Mouse (Mus musculus) gastrocnemius, postnatal 4 days (tissue): Measurements from ENCODE around the gene Pofut1. TPM values are rescaled to one million over a fixed set of nuclear protein-coding genes. Genes with fewer than 3 reads are reported as not detected.
"Not testable (repeated sequence)": the region's sequence is repeated elsewhere in the genome, so short reads cannot be mapped to it uniquely, and the experiment has no call there.

Source experiments
- DNase-seq, 2 experiments: peaks; one replicate each; pipeline ENCODE4 v3.0.0; 2021 to 2022; ENCODE audit warnings: low spot score in 2 of 2, mixed read lengths in 2 of 2
- total RNA-seq, 2 experiments: library from RNA; stranded (reverse); gene quantifications; 2 replicates each; pipeline ENCODE4 v1.2.3; 2021

Pofut1 gene
- total RNA-seq, 2 experiments from 2014 or later, result 45.3 to 46.9 TPM

GRCm38 (mm10) chr2:153238406-153238805, 2.9 kb upstream of the Pofut1 start:
- no peak for DNase-seq

GRCm38 (mm10) chr2:153239021-153239859, 2.1 kb upstream of the Pofut1 start:
- DNase-seq, result no peak

GRCm38 (mm10) chr2:153239860-153240480, 1.4 kb upstream of the Pofut1 start:
- DNase-seq, result no peak

GRCm38 (mm10) chr2:153240701-153241235, 565 bp upstream of the Pofut1 start:
- DNase-seq, result peak in 1 of 2 experiments; percentile 19

GRCm38 (mm10) chr2:153242156-153242555, 823 bp downstream of the Pofut1 start:
- no peak for DNase-seq

- no peak for DNase-seq
Observed at GRCm38 (mm10) chr2:153249751-153250150, 8.4 kb downstream of the Pofut1 start.

GRCm38 (mm10) chr2:153256604-153257003, 15.3 kb downstream of the Pofut1 start:
- DNase-seq, result no peak

GRCm38 (mm10) chr2:153259030-153259863, 17.9 kb downstream of the Pofut1 start:
- DNase-seq, result no peak

- no peak for DNase-seq
Observed at GRCm38 (mm10) chr2:153259864-153260674, 18.7 kb downstream of the Pofut1 start.

- no peak for DNase-seq
Observed at GRCm38 (mm10) chr2:153263053-153263452, 21.7 kb downstream of the Pofut1 start.

- no peak for DNase-seq
Observed at GRCm38 (mm10) chr2:153267331-153267730, 26.0 kb downstream of the Pofut1 start.

GRCm38 (mm10) chr2:153270231-153270915, 29.0 kb downstream of the Pofut1 start:
- not testable (repeated sequence) for DNase-seq

- not testable (repeated sequence) for DNase-seq
Observed at GRCm38 (mm10) chr2:153274200-153274918, 33.0 kb downstream of the Pofut1 start.

GRCm38 (mm10) chr2:153274919-153275247, 33.5 kb downstream of the Pofut1 start:
- DNase-seq, result no peak

- DNase-seq, result not testable (repeated sequence)
Observed at GRCm38 (mm10) chr2:153275577-153275976, 34.2 kb downstream of the Pofut1 start.

- DNase-seq, result no peak
Observed at GRCm38 (mm10) chr2:153276440-153276839, 35.1 kb downstream of the Pofut1 start.

- DNase-seq, result not testable (repeated sequence)
Observed at GRCm38 (mm10) chr2:153276846-153277245, 35.5 kb downstream of the Pofut1 start.

GRCm38 (mm10) chr2:153278357-153278756, 37.0 kb downstream of the Pofut1 start:
- DNase-seq, result no peak

GRCm38 (mm10) chr2:153283919-153284318, 42.6 kb downstream of the Pofut1 start:
- DNase-seq, result no peak
